Mouse (Mus musculus): Measurements from ENCODE around the gene Lrrc74a. TPM values are rescaled to one million over a fixed set of nuclear protein-coding genes. Genes with fewer than 3 reads are reported as not detected.
A peak's percentile ranks its signal among the peaks of the same experiment; 100 is the strongest.

The Lrrc74a gene
- polyA plus RNA-seq, 1 experiment from 2014 or later, result not detected

DNA sequence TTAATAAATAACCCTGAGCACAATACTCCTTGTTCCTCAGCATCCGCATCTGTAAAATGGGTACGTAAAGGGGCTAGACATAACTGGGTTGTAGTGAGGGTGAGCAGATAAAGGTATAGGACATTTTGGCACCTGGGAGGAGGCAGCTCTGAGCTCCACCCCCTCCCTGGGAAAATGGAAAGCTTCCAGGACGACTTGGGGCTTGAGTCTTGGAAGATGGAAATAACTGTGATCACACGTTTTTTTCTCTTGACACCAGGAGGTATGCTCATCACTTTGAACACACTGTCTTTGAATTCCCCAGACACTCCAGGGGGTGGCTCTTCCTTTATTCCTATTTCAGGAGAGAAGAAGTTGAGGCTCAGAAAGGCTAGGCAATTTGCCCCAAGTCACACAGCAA, 71.1 kb downstream of the Lrrc74a start:
- 67% methylated on average over 4 of the region's 4 CpGs for WGBS
- no peak overlapping the region for H3K27ac ChIP-seq (ENCODE audit: low read length)
- peaks cover 52% of the 10 kb centered on the region for H3K4me1 ChIP-seq (ENCODE audit: control insufficient read depth, insufficient read depth, low read length)
- H3K4me3 ChIP-seq (ENCODE audit: low read length), result no peak overlapping the region
- no peaks in the 10 kb centered on the region for H3K9me3 ChIP-seq (ENCODE audit: control insufficient read depth, low read length)
- H3K9ac ChIP-seq (ENCODE audit: low read depth, low read length), result no peak overlapping the region
- ATAC-seq, result no peak
- H3K27me3 ChIP-seq (replicated peaks; ENCODE audit: control insufficient read depth, insufficient read depth, low read length), result no peaks in the 10 kb centered on the region
- H3K36me3 ChIP-seq (ENCODE audit: control insufficient read depth, insufficient read depth, low read length), result no peaks in the 10 kb centered on the region
- no peak overlapping the region for H3K4me2 ChIP-seq (ENCODE audit: low read depth, low read length)

DNA sequence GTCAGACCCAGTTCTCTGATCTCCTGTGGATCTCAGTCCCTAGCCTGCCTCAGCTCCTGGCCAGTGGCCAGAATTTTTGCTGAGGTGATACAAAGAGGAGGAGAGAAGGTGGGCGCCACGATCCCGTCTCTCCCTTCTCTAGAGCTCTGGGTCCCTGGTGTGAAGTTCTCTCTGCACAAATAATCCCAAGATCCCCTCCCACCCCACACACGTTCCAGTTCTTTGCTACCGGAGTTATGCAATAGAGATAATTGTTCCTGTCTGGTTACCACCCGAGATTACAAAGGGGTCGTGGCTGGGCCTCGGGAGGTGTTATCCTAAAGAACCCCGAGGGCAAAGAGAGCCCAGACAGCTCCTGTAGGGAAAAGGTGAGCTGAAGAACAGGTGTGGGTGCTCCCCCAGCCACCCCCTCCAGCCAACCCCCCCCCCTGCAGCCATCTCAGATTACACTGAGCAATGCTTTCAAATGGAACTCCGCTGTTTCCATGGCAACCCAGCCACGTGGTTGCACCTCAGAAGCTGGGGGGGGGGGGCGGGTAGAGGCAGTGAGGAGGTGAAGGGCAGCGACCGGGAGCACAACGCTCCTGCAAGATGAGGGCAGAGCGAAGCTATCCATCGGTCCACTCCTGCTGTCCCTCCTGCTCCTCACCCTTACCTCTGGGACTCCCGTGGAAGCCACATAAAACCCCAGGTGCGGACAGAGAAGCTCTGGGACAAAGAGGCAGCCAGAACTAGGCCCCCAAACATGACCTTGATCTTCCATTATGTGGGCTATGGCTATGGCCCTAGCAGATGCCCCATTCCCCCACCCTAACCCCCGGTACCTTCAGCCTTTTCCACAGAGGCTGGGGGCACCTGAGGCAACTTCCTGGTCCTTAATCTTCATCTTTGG, 72.1 kb downstream of the Lrrc74a start:
- Histone ChIP-seq H3K4me1 (ENCODE audit: control insufficient read depth, insufficient read depth, low read length) (peaks cover 49% of the 10 kb centered on the region), H3K27ac (ENCODE audit: low read length) (no peak overlapping the region), H3K4me2 (ENCODE audit: low read depth, low read length) (no peak overlapping the region), H3K9ac (ENCODE audit: low read depth, low read length) (no peak overlapping the region; the same call in 1 of the 2 replicates), H3K9me3 (ENCODE audit: control insufficient read depth, low read length) (no peaks in the 10 kb centered on the region), H3K36me3 (ENCODE audit: control insufficient read depth, insufficient read depth, low read length) (no peaks in the 10 kb centered on the region), H3K4me3 (ENCODE audit: low read length) (no peak overlapping the region), H3K27me3 (replicated peaks; ENCODE audit: control insufficient read depth, insufficient read depth, low read length) (no peaks in the 10 kb centered on the region)
- WGBS, result 14% methylated on average over 19 of the region's 20 CpGs
- ATAC-seq, result no peak

DNA sequence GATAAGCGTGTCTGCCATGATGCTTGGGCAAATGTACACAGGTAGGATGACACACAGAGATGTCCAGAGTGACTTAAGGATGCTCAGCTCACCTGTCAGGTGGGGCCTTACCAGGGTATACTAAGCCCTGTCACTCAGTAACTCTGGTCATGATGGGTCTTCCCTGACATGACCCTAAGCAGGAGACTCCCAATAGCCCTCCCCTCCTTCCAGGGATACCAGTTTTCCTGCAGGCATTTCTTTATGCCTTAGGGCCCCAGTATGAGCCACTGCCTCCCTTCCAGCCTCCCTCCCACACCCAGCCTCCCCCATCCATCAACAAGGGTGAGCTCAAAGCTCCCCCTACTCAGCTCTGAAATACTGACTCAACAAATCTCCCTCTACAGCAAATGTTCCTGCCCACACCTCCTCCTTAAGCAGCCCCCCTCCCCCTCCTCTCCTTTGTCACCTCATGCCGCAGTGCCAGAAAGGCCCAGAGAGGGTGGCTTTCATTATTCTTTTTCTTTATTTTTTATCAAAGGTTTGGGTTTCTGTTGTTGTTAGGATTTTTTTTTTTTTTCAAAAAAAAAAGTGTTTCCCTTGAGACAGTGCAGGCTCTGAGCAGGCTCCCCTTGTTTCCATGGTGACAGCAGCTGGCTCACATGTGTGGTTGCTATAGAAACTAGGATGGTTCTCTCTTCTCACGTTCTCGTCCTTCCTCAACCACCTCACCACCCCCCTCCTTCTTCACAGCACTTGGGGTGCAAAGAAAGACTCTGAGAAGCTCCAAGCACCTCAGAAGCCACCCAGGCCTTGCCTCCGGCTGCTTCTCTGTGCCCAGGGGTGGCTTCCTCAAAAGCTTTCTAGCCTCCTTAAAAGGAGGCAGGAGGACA, 73.0 kb downstream of the Lrrc74a start:
- H3K9ac ChIP-seq (ENCODE audit: low read depth, low read length), result no peak overlapping the region
- no peak overlapping the region for H3K4me2 ChIP-seq (ENCODE audit: low read depth, low read length)
- no peaks in the 10 kb centered on the region for H3K36me3 ChIP-seq (ENCODE audit: control insufficient read depth, insufficient read depth, low read length)
- H3K4me3 ChIP-seq (ENCODE audit: low read length), result no peak overlapping the region
- 37% methylated on average over 5 of the region's 5 CpGs for WGBS
- H3K4me1 ChIP-seq (ENCODE audit: control insufficient read depth, insufficient read depth, low read length), result peaks cover 40% of the 10 kb centered on the region
- H3K27ac ChIP-seq (ENCODE audit: low read length), result no peak overlapping the region
- no peaks in the 10 kb centered on the region for H3K9me3 ChIP-seq (ENCODE audit: control insufficient read depth, low read length)
- no peak for ATAC-seq
- H3K27me3 ChIP-seq (replicated peaks; ENCODE audit: control insufficient read depth, insufficient read depth, low read length), result no peaks in the 10 kb centered on the region

DNA sequence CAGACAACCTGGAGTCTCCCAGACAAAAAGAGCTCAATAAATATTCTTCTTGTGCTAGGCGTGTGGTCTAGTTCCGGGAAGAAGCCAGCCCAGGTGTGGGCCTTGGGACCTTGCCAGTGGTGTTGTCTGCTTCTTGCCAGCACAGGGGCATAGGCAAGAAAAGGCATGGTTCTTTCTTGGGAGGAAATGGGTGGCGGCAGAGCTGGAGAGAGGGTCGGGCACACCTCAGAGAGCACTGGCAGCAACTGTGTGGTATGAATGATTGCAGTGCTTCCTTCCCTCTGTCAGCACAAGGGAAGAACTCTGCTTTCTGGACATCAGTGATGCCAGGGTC, 73.6 kb downstream of the Lrrc74a start:
- H3K27me3 ChIP-seq (replicated peaks; ENCODE audit: control insufficient read depth, insufficient read depth, low read length), result no peaks in the 10 kb centered on the region
- 42% methylated on average over 4 of the region's 4 CpGs for WGBS
- no peak overlapping the region for H3K4me3 ChIP-seq (ENCODE audit: low read length)
- no peak for ATAC-seq
- no peak overlapping the region for H3K27ac ChIP-seq (ENCODE audit: low read length)
- no peak overlapping the region for H3K4me2 ChIP-seq (ENCODE audit: low read depth, low read length)
- H3K9me3 ChIP-seq (ENCODE audit: control insufficient read depth, low read length), result no peaks in the 10 kb centered on the region
- no peaks in the 10 kb centered on the region for H3K36me3 ChIP-seq (ENCODE audit: control insufficient read depth, insufficient read depth, low read length)
- no peak overlapping the region for H3K9ac ChIP-seq (ENCODE audit: low read depth, low read length)
- H3K4me1 ChIP-seq (ENCODE audit: control insufficient read depth, insufficient read depth, low read length), result peaks cover 34% of the 10 kb centered on the region

DNA sequence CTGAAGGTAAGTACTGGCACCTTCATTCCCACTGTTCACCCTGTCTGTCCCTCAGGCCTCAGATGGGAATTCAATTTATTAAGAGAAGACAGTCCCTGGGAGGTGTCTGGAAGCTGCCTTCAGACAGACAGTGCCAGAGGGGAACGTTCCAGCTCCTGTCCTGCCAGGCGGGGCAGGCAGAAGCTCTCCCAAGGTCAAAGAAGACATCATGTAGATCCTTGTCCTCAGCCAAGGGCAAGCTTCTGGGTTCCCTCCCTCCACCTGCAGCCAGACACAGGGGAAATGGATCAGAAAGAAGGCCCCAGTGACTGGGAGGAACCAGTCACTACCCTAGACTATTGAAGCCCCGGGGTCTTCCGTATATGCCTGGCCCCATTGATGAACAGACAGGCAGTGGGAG, 74.7 kb downstream of the Lrrc74a start:
- Histone ChIP-seq H3K4me2 (ENCODE audit: low read depth, low read length) (no peak overlapping the region), H3K27me3 (replicated peaks; ENCODE audit: control insufficient read depth, insufficient read depth, low read length) (no peaks in the 10 kb centered on the region), H3K4me3 (ENCODE audit: low read length) (no peak overlapping the region), H3K4me1 (ENCODE audit: control insufficient read depth, insufficient read depth, low read length) (peaks cover 27% of the 10 kb centered on the region), H3K27ac (ENCODE audit: low read length) (no peak overlapping the region), H3K36me3 (ENCODE audit: control insufficient read depth, insufficient read depth, low read length) (no peaks in the 10 kb centered on the region), H3K9me3 (ENCODE audit: control insufficient read depth, low read length) (no peaks in the 10 kb centered on the region), H3K9ac (ENCODE audit: low read depth, low read length) (no peak overlapping the region)
- no peak for ATAC-seq
- 80% methylated on average over 4 of the region's 4 CpGs for WGBS

DNA sequence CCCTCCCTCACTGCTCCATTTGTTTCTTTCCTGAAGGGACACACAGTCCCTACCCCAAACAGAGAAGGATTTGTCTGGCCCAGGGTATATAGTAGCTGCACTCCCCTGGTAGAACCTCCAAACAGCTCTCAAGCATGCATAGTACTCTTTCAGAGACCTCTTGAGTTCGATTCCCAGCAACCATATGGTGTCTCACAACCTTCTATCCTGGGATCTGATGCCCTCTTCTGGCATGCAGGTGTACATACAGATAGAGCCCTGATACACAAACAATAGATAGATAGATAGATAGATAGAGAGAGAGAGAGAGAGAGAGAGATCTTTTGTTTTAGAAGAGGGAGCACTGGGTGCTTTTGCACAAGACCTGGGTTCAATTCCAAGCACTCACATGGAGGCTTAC, 75.9 kb downstream of the Lrrc74a start:
- H3K4me2 ChIP-seq (ENCODE audit: low read depth, low read length), result no peak overlapping the region
- no peaks in the 10 kb centered on the region for H3K27me3 ChIP-seq (replicated peaks; ENCODE audit: control insufficient read depth, insufficient read depth, low read length)
- 0 out of 2 replicates have a peak overlapping the region, but pooled peaks have one; percentile 67 for H3K27ac ChIP-seq (ENCODE audit: low read length)
- H3K9me3 ChIP-seq (ENCODE audit: control insufficient read depth, low read length), result no peaks in the 10 kb centered on the region
- no peak for ATAC-seq
- H3K36me3 ChIP-seq (ENCODE audit: control insufficient read depth, insufficient read depth, low read length), result no peaks in the 10 kb centered on the region
- H3K4me1 ChIP-seq (ENCODE audit: control insufficient read depth, insufficient read depth, low read length), result peaks cover 19% of the 10 kb centered on the region
- no peak overlapping the region for H3K9ac ChIP-seq (ENCODE audit: low read depth, low read length)
- 78% methylated on average over 1 of the region's 1 CpGs for WGBS
- H3K4me3 ChIP-seq (ENCODE audit: low read length), result no peak overlapping the region

DNA sequence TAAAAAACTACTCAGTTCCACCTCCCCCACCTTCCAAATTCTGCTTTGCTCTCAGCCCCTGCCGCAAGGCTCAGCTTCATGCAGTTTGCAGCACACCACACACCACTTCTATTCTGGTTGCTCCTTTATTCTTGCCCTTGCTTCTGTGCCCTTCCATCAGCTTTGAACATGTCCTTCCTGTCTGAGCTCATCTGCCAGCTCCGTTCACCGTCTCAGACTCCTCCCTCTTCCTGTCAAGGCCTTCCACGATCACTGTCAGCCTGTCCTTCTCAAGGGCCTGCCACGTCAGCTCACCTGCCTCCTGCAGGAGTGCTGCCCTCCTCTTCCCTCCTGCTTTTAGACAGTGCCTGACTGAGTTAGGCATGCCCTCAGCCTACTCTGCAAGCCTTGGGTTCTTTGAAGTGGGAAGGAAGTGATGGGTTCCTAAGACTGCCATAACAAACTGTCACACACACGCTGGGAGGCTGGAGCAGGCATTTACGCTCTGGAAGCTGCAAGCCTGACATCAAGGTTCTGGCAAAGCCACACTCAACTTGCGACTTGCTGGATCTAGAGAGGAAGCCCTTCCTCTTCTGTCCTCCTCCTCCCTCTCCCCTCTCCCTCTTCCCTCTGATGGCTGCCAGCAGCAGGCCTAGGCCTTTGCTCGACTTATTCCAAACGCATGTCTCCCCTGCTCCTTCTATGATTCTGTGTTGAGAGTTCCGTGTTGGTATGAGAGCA, 76.7 kb downstream of the Lrrc74a start:
- Histone ChIP-seq H3K27me3 (replicated peaks; ENCODE audit: control insufficient read depth, insufficient read depth, low read length) (no peaks in the 10 kb centered on the region), H3K4me3 (ENCODE audit: low read length) (no peak overlapping the region), H3K27ac (ENCODE audit: low read length) (peak overlapping the region; percentile 67), H3K4me2 (ENCODE audit: low read depth, low read length) (no peak overlapping the region), H3K4me1 (ENCODE audit: control insufficient read depth, insufficient read depth, low read length) (peaks cover 18% of the 10 kb centered on the region), H3K9me3 (ENCODE audit: control insufficient read depth, low read length) (no peaks in the 10 kb centered on the region), H3K36me3 (ENCODE audit: control insufficient read depth, insufficient read depth, low read length) (no peaks in the 10 kb centered on the region), H3K9ac (ENCODE audit: low read depth, low read length) (no peak overlapping the region; the same call in 1 of the 2 replicates)
- ATAC-seq, result 0 out of 2 replicates have a peak, but pooled peaks have one; percentile 12
- 48% methylated on average over 11 of the region's 11 CpGs for WGBS

DNA sequence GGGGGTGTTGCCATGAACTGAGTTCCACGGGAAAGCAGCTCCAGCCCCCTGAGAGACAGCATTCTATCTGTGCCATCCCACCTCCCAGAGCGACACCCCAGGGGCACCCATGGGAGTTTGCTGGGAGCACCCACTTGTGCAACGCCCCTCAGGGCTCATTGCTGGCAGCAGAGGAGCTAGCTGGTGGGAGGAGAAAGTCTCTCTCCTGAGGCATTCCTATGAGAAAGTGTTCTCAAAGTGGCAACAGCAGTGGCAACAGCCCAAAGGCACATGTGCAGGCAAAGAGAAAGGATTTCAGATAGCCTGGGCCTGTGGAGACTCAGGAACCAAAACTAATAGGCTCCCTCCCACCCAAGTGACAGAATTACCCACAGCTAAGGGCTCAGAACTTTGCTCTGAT, 78.6 kb downstream of the Lrrc74a start:
- Histone ChIP-seq H3K4me2 (ENCODE audit: low read depth, low read length) (no peak overlapping the region), H3K4me1 (ENCODE audit: control insufficient read depth, insufficient read depth, low read length) (peaks cover 15% of the 10 kb centered on the region), H3K27me3 (replicated peaks; ENCODE audit: control insufficient read depth, insufficient read depth, low read length) (no peaks in the 10 kb centered on the region), H3K4me3 (ENCODE audit: low read length) (no peak overlapping the region), H3K36me3 (ENCODE audit: control insufficient read depth, insufficient read depth, low read length) (no peaks in the 10 kb centered on the region), H3K27ac (ENCODE audit: low read length) (no peak overlapping the region), H3K9me3 (ENCODE audit: control insufficient read depth, low read length) (no peaks in the 10 kb centered on the region), H3K9ac (ENCODE audit: low read depth, low read length) (no peak overlapping the region)
- WGBS, result 79% methylated on average over 3 of the region's 3 CpGs
- no peak for ATAC-seq

Data from intestine, embryonic 16.5 days (tissue).